Mouse (Mus musculus) c-Kit-positive CD71-positive TER-119-negative erythroid progenitor cells, embryonic 14.5 days (primary cell): ENCODE results near the gene Lrrc49.
A peak's percentile ranks its signal among the peaks of the same experiment; 100 is the strongest.

Experiments used
- DNase-seq: peaks from one replicate; pipeline ENCODE4 v3.0.0-alpha.2; 2013; ENCODE audit warnings: low read depth

Lrrc49 gene

DNA sequence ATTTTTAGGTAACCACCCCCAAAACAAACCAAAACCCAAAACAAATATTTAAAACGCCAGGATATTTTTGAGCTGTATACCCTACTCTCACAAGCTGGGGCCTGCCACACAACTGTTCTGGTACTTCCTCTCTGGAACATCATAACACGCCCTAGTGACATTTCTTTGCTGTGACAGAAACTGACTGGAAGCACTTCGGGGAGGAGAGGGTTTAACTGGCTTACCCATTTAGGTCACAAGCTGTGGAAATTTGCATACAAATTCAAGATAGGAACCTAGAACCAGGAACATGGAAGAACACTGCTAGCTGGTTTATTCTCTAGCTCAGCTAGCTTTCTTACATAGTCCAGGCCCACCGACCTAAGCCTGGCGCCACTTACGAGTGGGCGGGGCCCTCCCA lies 92.6 kb downstream of the Lrrc49 start:
- DNase-seq = no peak

DNA sequence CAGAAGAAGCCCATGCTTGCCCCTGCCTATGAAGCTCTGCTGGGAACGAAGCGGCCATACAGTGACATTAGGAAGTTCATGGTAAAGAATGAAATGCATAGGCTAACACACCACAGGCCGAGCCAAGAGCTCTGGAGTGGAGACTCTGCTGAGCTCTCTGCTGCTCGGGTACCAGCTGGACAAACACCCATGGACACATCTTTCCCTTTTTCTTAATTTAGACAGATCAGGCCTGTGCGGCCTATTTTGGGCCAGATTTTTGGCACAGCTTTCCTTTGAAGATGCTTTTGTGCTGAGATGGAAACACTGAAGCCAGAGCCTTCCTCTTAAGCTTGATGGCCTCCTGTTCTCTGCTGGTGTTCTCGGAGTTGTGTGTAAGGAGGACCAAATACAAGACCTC lies 95.0 kb downstream of the Lrrc49 start:
- DNase-seq = no peak

- no peak for DNase-seq
Measured at GRCm38 (mm10) chr9:60592363-60592762, 95.6 kb downstream of the Lrrc49 start.

- DNase-seq = no peak
Measured at GRCm38 (mm10) chr9:60590871-60591624, 96.9 kb downstream of the Lrrc49 start.

DNA sequence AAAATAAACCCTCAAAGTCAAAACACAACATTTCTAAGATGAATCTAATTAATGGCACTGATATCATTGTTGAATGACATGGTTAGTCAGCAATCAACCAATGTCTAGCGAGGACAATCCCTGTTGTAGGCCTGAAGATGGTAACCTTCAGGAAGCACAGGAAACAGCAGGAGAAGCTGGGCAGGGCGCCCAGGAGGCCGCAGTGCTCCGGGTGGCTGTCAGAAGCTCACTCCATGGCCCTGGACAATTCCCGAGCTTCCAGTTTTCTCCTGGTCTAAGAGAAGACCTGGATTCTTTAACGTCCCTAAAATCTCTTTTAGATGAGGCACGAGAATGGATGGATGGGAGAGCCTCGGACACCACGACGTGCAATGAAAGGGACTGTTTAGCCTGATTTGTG lies 99.0 kb downstream of the Lrrc49 start:
- no peak for DNase-seq

DNA sequence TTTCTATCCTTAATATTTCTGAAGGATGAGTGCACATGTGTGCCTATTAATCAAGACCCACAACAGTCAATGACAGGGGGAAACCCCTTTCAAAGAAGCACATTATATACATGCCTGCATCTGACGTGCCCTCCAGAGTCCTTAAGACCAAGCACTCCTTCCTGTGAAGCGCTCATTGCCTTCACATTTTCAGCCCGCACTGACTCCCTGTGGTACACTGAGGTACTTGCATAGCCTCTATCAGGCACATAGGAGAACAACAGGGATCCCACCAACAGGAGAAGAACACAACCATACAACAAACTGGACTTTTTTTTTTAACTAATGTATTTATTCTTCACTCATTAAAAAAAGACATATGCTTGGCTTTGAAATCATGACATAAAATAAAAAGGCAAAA lies 101.0 kb downstream of the Lrrc49 start:
- DNase-seq = no peak

DNA sequence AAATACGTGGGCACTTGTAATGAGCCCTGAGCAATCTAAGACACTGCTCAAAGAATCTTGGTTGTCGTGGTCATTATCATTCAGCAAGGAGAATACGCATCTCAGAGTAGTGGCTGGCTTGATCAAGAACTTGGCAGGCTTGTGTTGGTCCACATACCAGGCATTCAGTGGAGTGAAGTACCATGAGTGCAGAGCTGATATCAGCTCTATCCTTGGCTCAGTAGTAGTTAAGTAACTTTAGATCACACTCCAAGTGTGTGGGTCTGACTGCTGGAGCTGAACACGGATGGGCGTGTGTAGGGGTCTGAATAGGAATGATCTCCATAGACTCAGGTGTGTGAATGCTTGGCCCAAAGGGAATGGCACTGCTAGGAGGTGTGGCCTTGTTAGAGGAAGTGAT lies 102.8 kb downstream of the Lrrc49 start:
- no peak for DNase-seq

- no peak for DNase-seq
Measured at GRCm38 (mm10) chr9:60582553-60582952, 105.4 kb downstream of the Lrrc49 start.

DNA sequence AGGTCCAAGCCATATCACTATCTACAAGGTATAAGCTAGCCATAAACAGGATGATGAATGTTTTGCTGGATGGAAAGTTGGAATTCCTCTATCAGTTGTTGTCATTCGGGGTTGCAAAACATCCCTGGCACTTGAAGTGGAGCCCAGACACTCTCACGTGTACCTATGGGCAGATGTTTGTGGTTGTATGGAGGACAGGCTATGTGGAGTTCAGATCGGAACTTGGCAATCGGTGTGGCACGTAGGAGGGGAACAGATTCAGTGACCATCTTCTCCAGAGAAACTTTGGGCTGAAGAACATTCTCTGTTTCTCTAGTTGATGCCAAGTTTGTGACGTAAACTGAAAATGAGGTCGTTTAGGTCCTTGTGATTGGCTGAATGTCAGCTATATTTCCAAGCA lies 114.9 kb downstream of the Lrrc49 start:
- DNase-seq = no peak

DNA sequence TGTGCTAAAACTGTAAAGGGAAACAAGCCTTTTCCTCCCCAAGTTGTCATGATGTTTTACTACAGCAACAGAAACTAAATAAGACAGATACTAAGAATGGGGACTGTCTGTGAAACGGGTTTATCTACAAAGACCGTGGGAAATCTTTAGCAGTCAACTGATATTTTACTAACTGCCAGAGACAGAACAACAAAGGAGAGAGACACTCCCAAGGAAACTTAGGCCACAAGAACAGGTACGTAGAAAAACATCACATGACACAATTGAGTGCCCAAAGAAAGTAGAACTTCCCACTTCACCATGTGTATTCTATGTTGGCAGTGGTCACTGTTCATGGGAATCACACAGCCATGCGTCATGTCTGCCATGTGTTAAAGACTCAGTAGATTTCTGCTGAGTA lies 116.2 kb downstream of the Lrrc49 start:
- DNase-seq = no peak

DNA sequence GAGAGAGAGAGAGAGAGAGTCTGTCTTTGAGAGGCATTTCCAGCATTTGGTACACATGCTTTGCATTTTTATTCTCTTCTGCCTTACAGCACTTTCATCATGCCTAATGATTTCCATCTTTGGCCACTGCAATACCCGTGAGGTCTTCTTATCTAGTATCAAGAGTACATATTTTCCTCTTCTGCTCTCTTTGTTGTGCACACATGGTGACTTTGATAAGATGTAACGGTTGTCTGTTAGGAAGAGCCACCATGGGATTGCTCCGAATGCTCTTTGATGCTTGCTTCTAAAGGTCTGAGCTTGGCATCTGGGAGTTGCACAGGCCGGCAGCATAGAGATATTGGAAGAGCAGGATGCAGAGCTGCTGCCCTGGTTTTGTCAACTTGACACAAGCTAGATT lies 116.9 kb downstream of the Lrrc49 start:
- DNase-seq = no peak

- DNase-seq = no peak
Measured at GRCm38 (mm10) chr9:60569366-60569765, 118.6 kb downstream of the Lrrc49 start.

GRCm38 (mm10) chr9:60563809-60564208 lies 124.1 kb downstream of the Lrrc49 start:
- DNase-seq = no peak

- no peak for DNase-seq
Measured at GRCm38 (mm10) chr9:60562443-60563371, 125.3 kb downstream of the Lrrc49 start.

GRCm38 (mm10) chr9:60561641-60562289 lies 126.2 kb downstream of the Lrrc49 start:
- no peak for DNase-seq

DNA sequence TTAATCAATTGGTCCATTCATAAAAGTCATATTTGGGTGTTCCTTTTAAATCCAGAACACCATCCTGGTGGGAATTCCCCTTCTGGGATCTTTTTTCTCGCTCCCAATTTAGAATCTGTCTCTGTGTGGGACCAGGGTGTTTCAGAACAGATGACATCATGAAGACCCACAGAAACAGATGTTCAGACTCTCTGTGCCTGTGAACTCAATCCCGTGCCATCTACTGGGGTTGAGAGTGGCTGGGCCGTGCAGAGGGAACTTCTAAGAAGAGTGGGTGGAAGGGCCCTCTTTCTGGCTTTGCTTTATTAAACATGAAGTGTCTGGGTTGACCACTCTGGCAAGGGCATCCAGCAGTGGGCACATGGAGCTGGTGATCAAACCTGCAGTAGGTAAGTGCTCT lies 129.5 kb downstream of the Lrrc49 start:
- DNase-seq = no peak

GRCm38 (mm10) chr9:60551238-60551637 lies 136.7 kb downstream of the Lrrc49 start:
- DNase-seq = no peak

- no peak for DNase-seq
Measured at GRCm38 (mm10) chr9:60548182-60548581, 139.8 kb downstream of the Lrrc49 start.

DNA sequence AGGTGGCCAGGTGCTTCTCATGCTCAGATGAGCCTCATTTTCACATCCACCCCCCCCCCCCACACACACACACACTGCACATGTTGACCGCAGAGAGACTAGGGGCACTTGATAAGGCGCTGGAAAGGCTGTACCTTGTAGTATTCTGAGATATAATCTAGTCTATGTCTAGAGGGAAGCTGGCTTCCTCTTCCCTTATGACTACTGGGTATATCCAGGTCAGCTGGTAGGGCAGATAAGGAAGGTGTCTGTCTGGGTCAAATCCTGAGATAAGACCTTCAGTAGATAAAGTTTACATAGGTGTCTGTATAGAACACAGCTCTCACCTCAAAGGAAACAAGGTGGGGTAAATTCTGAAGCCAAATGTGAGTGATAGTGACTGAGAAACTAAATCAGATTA lies 141.8 kb downstream of the Lrrc49 start:
- DNase-seq = no peak

DNA sequence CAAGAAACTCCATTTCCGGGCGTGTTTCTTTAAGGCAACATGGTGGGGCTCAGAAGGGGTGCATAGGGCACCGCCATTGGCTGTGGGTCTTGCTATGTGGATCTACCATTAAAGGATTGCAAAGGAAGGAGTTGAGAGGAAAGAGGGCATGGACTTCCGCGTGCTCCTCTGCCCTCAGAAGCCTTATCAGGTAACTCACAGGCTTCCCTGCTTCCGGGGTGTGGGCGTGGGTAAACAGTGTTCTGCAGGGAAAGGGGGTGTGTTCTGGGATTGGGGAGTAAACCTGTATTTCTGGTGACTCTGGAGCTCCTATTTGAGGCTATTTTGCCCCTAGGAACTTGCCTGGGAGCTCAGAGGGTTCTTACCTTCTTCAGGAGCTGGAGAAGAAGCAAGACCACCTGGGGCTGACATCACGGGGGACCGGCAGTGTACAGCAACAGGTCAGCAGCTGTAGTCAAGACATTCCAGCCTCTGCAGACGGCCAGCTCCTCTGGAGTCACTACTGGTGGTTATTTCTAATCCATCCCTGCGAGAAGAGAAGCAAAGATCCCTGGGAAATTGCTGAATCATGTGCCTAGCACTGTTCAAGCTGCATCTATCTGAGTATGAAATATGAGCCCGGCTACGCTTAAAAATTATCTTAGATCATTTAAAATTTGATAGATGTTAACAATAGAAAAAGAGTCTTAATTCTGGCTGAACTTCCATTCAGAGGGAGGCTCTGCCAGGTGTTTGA lies 142.4 kb downstream of the Lrrc49 start:
- DNase-seq = peak; percentile 17

GRCm38 (mm10) chr9:60543422-60544015 lies 144.4 kb downstream of the Lrrc49 start:
- DNase-seq = no peak

DNA sequence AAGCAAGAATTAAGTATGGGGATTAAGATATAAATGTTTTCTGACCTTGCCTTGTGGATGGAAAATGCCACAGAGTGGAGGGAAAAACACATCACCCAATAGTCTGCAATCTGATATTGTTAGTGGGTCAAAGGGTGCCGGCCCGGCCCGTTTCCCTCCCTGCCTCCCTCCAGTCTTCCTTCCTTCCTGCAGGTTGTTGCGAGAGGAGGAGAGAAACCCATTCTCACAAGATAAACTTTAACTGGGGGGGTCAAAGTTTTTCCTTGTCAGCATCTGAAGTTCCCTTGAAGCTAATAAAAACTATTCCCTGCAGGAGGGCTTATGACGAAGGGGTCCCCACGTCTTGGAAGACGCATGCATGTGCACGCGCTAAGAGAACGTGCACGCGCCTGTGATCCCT lies 157.6 kb downstream of the Lrrc49 start:
- no peak for DNase-seq
